Mouse (Mus musculus) ES-CJ7 (cell line): ENCODE data around the gene Olfr1454.

Experiments
- DNase-seq: peaks from one replicate; pipeline ENCODE4 v3.0.0; 2011; ENCODE audit warnings: low read depth, low spot score

Gene Olfr1454

GRCm38 (mm10) chr19:13060310-13060709 lies at the start of gene Olfr1454:
Olfr1454 (plus strand) TSS chr19:13060610.
- no peak for DNase-seq

DNA sequence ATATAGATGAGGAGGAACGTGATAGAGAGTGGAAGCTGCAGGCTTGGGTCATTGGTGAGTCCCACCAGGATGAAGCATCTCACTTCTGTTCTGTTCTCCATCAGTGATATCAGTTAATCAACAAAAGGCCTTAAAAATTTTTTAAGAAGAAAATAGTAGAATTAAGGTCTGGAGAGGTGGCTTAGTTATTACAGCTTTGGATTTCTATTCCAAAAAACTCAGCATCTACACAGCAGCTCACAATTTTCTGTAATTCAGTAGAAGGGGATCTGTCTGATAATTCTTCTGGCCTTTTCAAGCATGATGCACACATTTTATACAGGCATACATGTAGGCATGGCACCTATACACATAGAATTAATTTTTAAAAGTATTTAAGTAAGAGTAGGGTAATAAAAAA lies 32.2 kb upstream of the Olfr1454 start, which contains the start of gene Olfr1453:
Gene Olfr1453, minus strand, starts transcription at position 101 of the 400 bp plus-strand sequence.
- DNase-seq: no peak

- DNase-seq: no peak
Observed at GRCm38 (mm10) chr19:13093908-13094307, 33.5 kb downstream of the Olfr1454 start.

DNA sequence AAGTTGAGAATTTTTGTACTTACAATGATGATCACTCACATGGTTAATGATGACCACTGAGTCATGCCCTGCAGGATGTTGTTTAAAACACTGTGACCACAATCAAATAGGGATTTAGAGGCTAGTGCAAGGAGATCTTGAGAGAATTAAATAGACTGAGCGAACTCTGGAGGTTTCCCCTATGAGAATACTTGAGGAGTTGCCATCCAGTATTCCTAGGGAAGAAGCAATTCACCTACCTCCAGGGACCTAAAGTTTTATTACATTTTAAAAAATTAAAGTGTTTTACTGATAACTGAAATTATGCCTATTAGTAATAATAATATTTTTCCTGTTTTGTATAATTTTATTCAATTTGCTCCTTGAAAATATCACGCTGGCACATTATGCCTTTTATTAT lies 37.4 kb downstream of the Olfr1454 start, which contains the start of gene Olfr1457:
Gene Olfr1457, minus strand, starts transcription at position 101 of the 400 bp plus-strand sequence.
- no peak for DNase-seq

- DNase-seq: no peak
Observed at GRCm38 (mm10) chr19:13106675-13107074, 46.3 kb downstream of the Olfr1454 start, which contains the start of gene Olfr1458. Olfr1458 (minus strand) TSS chr19:13106775.
